Mouse (Mus musculus): ENCODE measurements around the gene Dag1. TPM values are rescaled to one million over a fixed set of nuclear protein-coding genes. Genes with fewer than 3 reads are reported as not detected.

Gene Dag1
- polyA plus RNA-seq, 1 experiment = 17.2 TPM

GRCm38 (mm10) chr9:108187616-108188015 is 76.1 kb downstream of the Dag1 start:
- Histone ChIP-seq H3K27ac (ENCODE audit: control insufficient read depth, insufficient read depth, low read depth, low read length) (no peak overlapping the region), H3K4me3 (ENCODE audit: control insufficient read depth, low read depth, low read length) (peak overlapping the region; percentile 21; the same call in 1 of the 2 replicates), H3K36me3 (ENCODE audit: control insufficient read depth, insufficient read depth, low read length) (no peaks in the 10 kb centered on the region), H3K27me3 (ENCODE audit: control insufficient read depth, insufficient read depth, low read length) (no peaks in the 10 kb centered on the region), H3K4me1 (ENCODE audit: control insufficient read depth, insufficient read depth, low read length) (peaks cover 17% of the 10 kb centered on the region)
- TF ChIP-seq CTCF (IDR thresholded peaks at IDR 0.05; ENCODE audit: control insufficient read depth, insufficient read depth, insufficient replicate concordance, low read depth, low read length) (no peak), POLR2A (IDR thresholded peaks at IDR 0.05; ENCODE audit: control insufficient read depth, low read depth, low read length) (no peak)

- H3K4me3 ChIP-seq (ENCODE audit: control insufficient read depth, low read depth, low read length) = peak overlapping the region; percentile 31
- H3K27ac ChIP-seq (ENCODE audit: control insufficient read depth, insufficient read depth, low read depth, low read length) = no peak overlapping the region
- no peaks in the 10 kb centered on the region for H3K27me3 ChIP-seq (ENCODE audit: control insufficient read depth, insufficient read depth, low read length)
- H3K36me3 ChIP-seq (ENCODE audit: control insufficient read depth, insufficient read depth, low read length) = no peaks in the 10 kb centered on the region
- TF ChIP-seq POLR2A (IDR thresholded peaks at IDR 0.05; ENCODE audit: control insufficient read depth, low read depth, low read length) (no peak), CTCF (IDR thresholded peaks at IDR 0.05; ENCODE audit: control insufficient read depth, insufficient read depth, insufficient replicate concordance, low read depth, low read length) (no peak)
- H3K4me1 ChIP-seq (ENCODE audit: control insufficient read depth, insufficient read depth, low read length) = peaks cover 17% of the 10 kb centered on the region
These were observed 78.0 kb downstream of the Dag1 start for GRCm38 (mm10) chr9:108185786-108186185.

- no peak for TF ChIP-seq POLR2A (IDR thresholded peaks at IDR 0.05; ENCODE audit: control insufficient read depth, low read depth, low read length)
- no peak for TF ChIP-seq CTCF (IDR thresholded peaks at IDR 0.05; ENCODE audit: control insufficient read depth, insufficient read depth, insufficient replicate concordance, low read depth, low read length)
- Histone ChIP-seq H3K4me3 (ENCODE audit: control insufficient read depth, low read depth, low read length) (peak overlapping the region; percentile 90), H3K27me3 (ENCODE audit: control insufficient read depth, insufficient read depth, low read length) (no peaks in the 10 kb centered on the region), H3K36me3 (ENCODE audit: control insufficient read depth, insufficient read depth, low read length) (no peaks in the 10 kb centered on the region), H3K27ac (ENCODE audit: control insufficient read depth, insufficient read depth, low read depth, low read length) (peak overlapping the region; percentile 76), H3K4me1 (ENCODE audit: control insufficient read depth, insufficient read depth, low read length) (peaks cover 13% of the 10 kb centered on the region)
These were observed 80.2 kb downstream of the Dag1 start for GRCm38 (mm10) chr9:108183531-108183994.

GRCm38 (mm10) chr9:108182806-108183506 is 80.8 kb downstream of the Dag1 start:
- Histone ChIP-seq H3K4me3 (ENCODE audit: control insufficient read depth, low read depth, low read length) (peak overlapping the region; percentile 90), H3K27ac (ENCODE audit: control insufficient read depth, insufficient read depth, low read depth, low read length) (peak overlapping the region; percentile 76), H3K4me1 (ENCODE audit: control insufficient read depth, insufficient read depth, low read length) (peaks cover 13% of the 10 kb centered on the region), H3K27me3 (ENCODE audit: control insufficient read depth, insufficient read depth, low read length) (no peaks in the 10 kb centered on the region), H3K36me3 (ENCODE audit: control insufficient read depth, insufficient read depth, low read length) (no peaks in the 10 kb centered on the region)
- TF ChIP-seq CTCF (IDR thresholded peaks at IDR 0.05; ENCODE audit: control insufficient read depth, insufficient read depth, insufficient replicate concordance, low read depth, low read length) = no peak
- TF ChIP-seq POLR2A (IDR thresholded peaks at IDR 0.05; ENCODE audit: control insufficient read depth, low read depth, low read length) = no peak

- Histone ChIP-seq H3K27ac (ENCODE audit: control insufficient read depth, insufficient read depth, low read depth, low read length) (no peak overlapping the region), H3K36me3 (ENCODE audit: control insufficient read depth, insufficient read depth, low read length) (no peaks in the 10 kb centered on the region), H3K4me3 (ENCODE audit: control insufficient read depth, low read depth, low read length) (no peak overlapping the region), H3K4me1 (ENCODE audit: control insufficient read depth, insufficient read depth, low read length) (peaks cover 4% of the 10 kb centered on the region; the same call in 1 of the 2 replicates), H3K27me3 (ENCODE audit: control insufficient read depth, insufficient read depth, low read length) (no peaks in the 10 kb centered on the region)
- TF ChIP-seq POLR2A (IDR thresholded peaks at IDR 0.05; ENCODE audit: control insufficient read depth, low read depth, low read length) (no peak), CTCF (IDR thresholded peaks at IDR 0.05; ENCODE audit: control insufficient read depth, insufficient read depth, insufficient replicate concordance, low read depth, low read length) (no peak)
These were observed 85.4 kb downstream of the Dag1 start for GRCm38 (mm10) chr9:108178391-108178790.

GRCm38 (mm10) chr9:108175116-108175838 is 88.5 kb downstream of the Dag1 start:
- no peak overlapping the region for H3K4me3 ChIP-seq (ENCODE audit: control insufficient read depth, low read depth, low read length)
- H3K4me1 ChIP-seq (ENCODE audit: control insufficient read depth, insufficient read depth, low read length) = no peaks in the 10 kb centered on the region
- H3K27ac ChIP-seq (ENCODE audit: control insufficient read depth, insufficient read depth, low read depth, low read length) = no peak overlapping the region
- H3K36me3 ChIP-seq (ENCODE audit: control insufficient read depth, insufficient read depth, low read length) = no peaks in the 10 kb centered on the region
- TF ChIP-seq POLR2A (IDR thresholded peaks at IDR 0.05; ENCODE audit: control insufficient read depth, low read depth, low read length) = no peak
- TF ChIP-seq CTCF (IDR thresholded peaks at IDR 0.05; ENCODE audit: control insufficient read depth, insufficient read depth, insufficient replicate concordance, low read depth, low read length) = no peak
- H3K27me3 ChIP-seq (ENCODE audit: control insufficient read depth, insufficient read depth, low read length) = no peaks in the 10 kb centered on the region

GRCm38 (mm10) chr9:108172777-108173350 is 90.9 kb downstream of the Dag1 start:
- TF ChIP-seq CTCF (IDR thresholded peaks at IDR 0.05; ENCODE audit: control insufficient read depth, insufficient read depth, insufficient replicate concordance, low read depth, low read length) = no peak
- no peak for TF ChIP-seq POLR2A (IDR thresholded peaks at IDR 0.05; ENCODE audit: control insufficient read depth, low read depth, low read length)

More at GRCm38 (mm10) chr9:108172777-108173350, 90.9 kb downstream of the Dag1 start:
- Histone ChIP-seq H3K36me3 (ENCODE audit: control insufficient read depth, insufficient read depth, low read length) (no peaks in the 10 kb centered on the region), H3K4me1 (ENCODE audit: control insufficient read depth, insufficient read depth, low read length) (no peaks in the 10 kb centered on the region), H3K27me3 (ENCODE audit: control insufficient read depth, insufficient read depth, low read length) (no peaks in the 10 kb centered on the region), H3K27ac (ENCODE audit: control insufficient read depth, insufficient read depth, low read depth, low read length) (no peak overlapping the region), H3K4me3 (ENCODE audit: control insufficient read depth, low read depth, low read length) (no peak overlapping the region)

Measured in testis, adult 2 months (tissue).